Mouse (Mus musculus) spleen, postnatal 14 days (tissue): Measurements from ENCODE around the gene Wdr4.
"Not testable (repeated sequence)": the region's sequence is repeated elsewhere in the genome, so short reads cannot be mapped to it uniquely, and the experiment has no call there.

Experiments used
- DNase-seq, 2 experiments: peaks; one replicate each; pipeline ENCODE4 v3.0.0; 2021 to 2022; ENCODE audit warnings: low spot score in 2 of 2

The Wdr4 gene

DNA sequence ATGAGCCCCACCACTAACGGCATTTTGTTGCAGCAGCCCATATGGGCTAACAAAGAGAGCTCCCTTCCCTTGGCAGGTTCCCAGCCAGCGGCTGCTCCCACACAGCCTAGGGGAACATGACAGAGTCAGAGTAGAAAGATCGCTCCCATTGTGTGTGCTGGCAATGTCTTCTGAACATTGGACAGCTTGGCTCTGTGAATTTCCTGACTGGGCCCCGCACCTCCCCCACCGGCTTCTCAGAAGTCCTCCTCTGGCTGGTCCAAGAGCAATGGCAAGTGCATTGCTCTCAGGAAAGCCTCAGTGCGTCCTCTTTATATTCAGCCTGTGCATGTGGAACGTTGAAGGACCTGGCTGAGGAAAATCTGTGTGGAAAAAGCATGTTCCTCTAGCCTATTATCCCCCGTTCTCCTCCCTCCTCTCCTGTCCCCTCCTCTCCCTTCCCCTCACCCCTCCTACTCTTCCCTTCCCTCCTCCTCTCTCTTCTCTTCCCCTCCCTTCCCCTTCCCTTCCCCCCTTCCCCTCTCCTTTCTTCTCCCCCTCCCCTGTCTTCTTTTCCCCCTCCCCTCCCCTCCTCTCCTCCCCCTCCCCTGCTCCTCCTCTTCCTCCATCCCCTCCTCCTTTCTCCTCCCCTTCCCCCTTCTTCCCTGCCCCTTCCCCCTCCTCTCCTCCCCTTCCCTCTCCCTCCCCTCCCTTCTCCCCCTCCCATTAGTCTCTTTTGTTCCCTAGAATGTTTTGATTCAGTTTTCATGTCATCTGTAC is 16.3 kb upstream of the Wdr4 start:
- DNase-seq: no peak

DNA sequence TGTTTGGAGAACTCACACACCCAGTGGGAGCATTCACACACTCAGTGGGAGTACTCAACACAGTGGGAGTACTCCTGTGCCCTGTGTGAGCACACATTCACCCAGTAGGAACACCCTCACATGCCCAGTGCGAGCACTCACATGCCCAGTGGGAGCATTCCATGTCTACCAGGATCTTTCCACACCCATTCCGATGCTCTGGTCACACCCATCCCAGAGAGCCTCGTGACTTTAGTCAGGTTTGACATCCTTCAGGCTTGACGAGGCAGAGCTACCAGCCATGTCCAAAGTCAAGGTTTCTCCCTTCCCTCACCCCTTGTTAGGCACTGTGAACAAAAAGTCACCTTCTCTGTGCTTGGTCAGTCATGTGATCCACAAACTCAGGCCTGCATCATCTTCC is 15.6 kb upstream of the Wdr4 start:
- no peak for DNase-seq

DNA sequence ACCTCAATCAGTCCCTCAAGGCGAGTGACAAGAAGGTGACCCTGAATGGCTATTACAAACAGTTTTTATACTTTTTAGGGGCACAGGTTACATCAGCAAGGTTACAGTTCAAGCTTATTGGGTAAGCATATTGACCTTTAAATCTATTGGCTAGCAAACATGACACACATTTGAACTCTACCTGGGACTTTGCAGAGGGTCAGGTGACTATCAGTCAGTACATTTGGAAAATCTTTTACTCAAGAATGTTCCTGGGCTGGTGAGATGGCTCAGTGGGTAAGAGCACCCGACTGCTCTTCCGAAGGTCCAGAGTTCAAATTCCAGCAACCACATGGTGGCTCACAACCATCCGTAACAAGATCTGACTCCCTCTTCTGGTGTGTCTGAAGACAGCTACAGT is 12.6 kb upstream of the Wdr4 start:
- not testable (repeated sequence) for DNase-seq

DNA sequence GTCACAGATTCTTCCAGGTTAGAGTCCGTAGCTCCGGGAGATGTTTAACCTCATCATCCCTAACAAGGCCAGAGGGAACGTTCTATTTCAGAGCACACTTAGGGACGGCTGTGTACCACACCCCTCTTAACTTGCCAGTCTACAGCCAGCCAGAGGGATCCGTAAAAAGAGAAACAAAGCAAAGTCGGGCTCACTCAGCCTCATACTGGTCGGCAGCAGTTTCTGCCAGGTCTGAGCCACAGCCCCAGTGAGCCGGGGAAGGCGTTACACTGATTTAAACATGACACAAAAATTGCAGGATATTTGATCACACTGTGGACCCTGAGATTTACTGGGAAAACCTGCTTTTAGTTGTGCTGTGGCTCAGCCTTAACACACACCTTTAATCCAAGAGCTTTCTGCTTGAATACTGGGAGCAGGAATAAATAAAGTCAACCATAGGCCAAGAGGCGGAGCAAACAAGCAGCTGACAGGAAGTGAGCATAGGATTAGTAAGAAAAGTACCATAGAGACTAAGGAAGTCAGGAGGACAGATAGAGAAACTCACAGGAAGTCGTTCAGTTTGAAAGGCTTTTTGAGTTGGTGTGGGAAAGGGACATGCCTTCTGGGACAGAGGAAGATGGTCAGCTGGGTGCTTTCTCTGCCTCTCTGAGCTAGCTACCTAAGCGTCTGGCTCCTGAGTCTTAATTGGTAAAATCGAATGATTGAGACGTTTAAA is 11.8 kb upstream of the Wdr4 start:
- DNase-seq: no peak

DNA sequence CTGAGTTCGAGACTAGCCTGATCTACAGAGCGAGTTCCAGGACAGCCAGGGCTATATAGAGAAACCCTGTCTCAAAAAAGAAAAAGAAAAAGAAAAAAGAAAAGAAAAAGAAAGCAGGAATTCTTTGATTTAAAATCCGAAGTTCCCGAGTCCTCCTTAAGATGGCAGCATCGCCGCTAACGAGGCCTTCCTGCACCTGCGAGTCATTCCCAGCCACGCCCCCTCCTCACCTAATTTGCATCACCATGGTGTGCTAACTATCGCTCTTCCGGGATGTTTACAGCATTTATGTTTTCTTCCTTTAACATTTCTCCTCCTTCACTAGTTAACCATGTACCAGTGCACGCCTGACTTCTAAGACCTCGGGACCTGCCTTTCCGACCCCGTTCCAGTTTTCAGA is 9.5 kb upstream of the Wdr4 start:
- DNase-seq: no peak

DNA sequence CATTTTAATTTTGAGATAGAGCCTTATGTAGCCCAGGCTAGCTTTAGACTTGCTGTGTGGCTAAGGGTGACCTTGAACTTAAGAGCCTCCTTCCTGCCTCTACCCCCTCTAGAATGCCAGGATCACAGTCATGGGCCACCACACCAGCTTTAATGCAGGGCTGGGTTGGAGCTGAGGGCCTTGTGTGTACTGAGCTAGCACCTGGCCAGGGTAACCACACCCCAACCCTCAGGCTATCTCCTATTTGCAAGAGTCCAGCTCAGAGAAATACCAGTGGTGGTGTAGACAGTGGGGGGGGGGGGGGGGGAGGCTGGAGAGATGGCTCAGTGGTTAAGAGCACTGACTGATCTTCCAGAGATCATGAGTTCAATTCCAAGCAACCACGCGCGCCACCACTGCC is 6.0 kb upstream of the Wdr4 start:
- no peak for DNase-seq

DNA sequence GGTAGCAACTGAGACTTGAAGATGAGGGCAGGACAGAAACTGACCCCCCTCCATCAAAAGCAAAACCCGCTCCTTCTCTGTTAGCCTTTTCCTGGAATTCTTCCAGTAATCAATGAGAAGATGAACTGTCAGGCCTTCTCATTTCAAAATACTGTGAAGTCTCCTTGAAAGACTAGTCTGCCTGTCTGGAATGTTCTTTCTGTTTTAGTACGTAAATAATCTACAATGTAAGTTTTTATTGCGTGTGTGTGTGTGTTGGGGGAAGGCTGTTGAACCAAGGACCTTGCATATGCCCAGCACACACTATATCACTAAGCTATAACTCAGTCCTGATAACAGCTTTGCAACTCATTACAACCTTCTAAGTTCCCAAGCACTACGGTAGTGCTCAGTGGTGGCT is 5.3 kb upstream of the Wdr4 start:
- no peak for DNase-seq

DNA sequence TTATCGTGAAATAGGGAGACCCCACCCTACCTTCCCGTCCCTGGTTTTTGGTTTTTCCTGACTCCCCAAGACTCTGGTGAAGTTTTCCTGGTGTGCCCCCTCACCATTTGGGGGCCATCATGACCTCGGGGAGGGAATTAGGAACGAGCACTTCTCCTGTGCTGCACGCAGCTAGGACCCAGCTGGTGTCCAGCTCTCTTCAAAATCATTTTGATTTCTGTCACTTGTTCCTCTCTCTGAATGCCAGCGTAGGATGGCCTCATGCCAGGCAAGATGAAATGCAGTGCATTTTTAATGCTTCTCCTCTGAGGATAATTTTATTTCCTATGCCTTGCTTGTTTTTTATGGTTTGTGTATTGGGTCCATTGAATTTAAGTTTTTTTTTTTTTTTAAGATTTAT is 2.2 kb upstream of the Wdr4 start:
- DNase-seq: no peak

DNA sequence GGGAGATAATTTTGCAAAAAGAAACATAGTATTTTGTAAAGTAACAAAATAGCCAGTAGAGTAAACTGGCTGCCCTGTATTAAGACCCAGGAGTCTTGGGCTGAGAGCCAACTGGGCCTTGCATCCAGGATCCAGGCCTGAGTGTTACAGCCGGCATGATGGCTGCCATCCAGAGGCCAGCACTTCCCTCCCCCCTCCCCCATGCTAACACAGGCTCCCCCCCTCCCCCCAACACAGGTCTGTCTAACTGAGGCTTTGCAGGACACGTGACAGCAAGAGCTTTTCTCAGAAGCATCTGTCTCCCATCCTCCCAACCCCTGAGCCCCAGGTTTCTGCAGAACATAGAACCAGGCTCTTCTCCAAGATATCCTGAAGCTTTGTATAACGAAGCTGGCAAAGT is 1.1 kb upstream of the Wdr4 start:
- no peak for DNase-seq

DNA sequence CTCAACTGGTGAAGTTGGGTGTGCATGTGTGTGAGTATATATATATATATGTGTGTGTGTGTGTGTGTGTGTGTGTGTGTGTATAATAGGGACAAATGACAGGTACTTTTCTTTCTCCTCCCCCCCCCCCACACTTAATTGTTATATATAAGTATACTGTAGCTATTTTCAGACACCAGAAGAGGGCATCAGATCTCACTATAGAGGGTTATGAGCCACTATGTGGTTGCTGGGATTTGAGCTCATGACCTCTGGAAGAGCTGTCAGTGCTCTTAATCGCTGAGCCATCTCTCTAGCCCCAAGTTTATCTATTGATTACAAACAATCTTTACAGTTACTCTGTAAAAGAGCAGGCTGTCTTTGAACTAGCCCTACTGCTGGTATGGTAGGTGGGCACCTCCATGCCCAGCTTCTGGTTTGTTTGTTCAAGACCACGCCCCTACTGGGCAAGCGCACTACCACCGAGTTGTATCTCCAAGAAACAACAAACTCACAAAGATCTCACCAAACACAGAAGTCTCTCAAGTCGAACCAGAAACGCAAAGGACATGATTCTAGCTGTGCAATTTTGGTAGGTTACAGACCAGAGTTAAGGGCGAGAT is 335 bp downstream of the Wdr4 start:
- no peak for DNase-seq

DNA sequence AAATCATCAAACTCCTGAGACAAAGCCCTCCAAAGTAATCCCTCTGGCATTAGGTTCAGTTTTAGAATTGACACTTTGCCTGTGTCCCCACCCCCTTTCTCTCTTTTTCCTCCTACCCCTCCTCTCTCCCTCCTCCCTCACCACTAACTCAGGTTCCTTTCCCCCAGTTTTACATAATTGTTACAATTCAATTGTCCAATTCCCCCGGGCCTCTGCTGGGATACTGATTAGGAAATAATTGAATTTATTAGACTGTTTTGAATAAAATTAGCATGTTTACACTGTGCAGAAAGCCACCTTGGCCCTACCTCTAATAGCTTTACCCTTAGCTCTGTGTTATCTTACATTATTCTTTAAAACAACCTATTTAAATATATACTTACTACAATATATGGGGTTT is 5.1 kb downstream of the Wdr4 start:
- DNase-seq: no peak

DNA sequence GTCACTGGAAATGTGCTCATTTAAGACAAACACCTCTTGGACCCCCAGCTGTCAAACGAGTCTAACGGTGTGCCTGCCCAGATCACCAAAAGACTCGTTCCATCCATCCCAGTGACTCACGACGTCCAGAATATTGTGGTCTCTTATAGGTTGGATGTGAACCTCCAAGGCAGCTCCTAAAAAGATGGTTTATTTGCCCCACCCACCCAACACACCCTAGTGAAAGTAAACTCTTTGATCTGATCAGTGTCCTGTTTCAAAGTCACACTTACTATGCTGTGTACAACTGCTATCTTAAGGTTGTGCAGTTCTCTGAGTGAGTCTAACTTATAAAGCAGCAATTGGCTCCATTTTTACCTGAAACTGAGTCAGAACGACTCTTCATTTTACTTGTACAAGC is 7.2 kb downstream of the Wdr4 start:
- DNase-seq: no peak

DNA sequence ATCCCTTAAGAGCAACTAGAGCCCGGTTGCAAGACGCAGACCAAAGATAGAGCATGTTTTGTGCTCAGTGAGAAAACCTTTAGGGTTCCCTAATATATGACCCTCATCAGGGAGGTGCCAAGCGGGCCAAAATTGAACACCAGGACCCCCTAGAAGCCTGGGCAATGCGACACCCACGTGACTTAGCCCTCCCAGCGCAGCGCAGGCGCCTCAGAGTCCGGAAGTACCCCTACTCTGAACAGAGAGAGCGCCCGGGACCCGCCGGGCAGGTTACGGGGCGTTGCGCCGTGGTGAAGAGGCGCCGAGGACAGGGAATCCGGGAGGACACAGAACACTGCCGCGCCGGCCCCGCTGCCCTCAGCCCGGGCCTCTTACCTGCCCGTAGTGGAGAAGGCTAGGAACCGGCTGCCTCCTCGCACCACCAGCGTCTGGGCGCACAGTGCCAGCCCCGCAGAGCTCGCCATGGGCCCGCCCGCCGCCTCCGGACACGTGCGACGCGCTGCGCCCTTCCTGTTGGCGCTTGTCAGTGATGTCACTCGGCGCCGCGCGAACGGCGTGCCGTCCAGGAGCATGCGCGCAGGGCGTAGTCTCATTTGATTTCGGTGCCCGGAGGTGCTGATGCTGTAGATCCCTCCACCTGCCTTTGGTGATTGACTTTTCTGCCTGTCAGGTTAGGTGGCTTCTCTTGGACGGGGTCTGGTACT is 7.8 kb downstream of the Wdr4 start:
- DNase-seq: peak; percentile 59 to 79

DNA sequence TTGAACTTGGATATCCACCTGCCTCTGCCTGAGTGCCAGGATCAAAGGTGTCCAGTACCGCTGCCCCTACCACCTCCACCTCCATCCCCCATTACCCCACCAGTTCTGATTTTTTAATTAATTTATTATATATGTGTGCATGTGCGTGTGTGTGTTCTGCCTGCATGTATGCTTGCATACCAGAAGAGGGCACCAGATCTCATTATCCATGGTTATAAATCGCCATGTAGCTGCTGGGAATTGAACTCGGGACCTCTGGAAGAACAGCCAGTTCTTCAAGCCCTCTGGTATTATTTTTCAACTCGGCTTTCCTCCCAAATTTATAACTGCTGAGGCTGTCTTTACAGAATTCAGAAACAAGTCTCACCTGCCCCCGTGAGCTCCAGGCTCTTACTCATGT is 8.8 kb downstream of the Wdr4 start:
- DNase-seq: no peak

DNA sequence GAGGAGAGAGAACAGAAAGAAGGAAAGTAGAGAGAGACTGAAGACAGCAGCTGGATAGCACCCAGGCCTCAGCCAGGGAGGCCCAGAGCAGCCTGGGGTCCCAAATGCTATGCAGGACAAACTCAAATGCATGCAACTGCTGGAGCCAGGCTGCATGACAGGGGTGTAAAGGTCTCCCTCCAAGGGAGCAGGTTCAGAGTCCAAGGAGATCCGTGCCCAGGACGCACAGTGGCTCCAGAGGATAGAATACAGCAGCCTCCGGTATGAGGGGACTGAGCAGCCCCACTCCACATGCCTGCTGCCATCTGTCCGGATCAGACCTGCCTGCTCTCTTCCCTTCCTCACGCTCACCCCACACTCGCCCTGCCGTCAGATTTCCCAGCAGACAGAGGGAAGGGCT is 13.5 kb downstream of the Wdr4 start:
- no peak for DNase-seq

DNA sequence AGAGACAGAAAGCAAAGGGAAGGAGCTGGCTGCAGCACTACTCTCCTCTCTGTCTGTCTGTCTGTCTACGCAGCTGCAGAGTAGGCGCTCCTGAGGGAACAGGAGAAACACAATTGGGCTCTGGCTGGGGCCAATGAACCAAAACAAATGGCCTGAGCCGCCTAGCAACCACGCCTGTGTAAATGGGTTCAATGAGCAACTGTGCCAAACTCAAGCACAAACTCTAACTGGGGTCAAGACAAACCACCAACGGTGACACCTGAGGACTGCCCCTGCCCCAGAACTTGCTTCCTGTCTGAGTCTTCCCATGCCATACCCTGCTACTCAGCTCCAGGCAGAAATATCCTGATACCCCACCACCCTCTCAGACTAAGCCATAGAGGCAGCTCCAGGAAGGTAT is 14.8 kb downstream of the Wdr4 start:
- no peak for DNase-seq

DNA sequence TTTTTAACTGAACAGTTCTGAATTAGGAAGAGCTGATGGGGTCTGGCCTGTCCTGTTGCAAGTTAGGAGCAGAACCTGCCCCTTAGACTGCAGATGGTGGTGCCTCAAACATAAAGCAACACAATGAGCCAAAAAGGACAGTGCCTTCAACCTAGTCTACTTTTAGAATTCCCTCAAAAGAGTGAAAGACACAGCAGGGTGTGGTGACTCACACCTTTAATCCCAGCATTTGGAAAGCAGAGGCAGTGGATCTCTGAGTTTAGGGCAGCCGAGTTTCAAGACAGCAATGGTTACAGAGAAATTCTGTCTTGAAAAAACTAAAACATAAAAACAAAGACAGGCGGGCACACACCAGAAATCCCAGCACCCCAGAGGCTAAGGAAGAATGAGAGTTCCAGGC is 15.8 kb downstream of the Wdr4 start:
- no peak for DNase-seq

DNA sequence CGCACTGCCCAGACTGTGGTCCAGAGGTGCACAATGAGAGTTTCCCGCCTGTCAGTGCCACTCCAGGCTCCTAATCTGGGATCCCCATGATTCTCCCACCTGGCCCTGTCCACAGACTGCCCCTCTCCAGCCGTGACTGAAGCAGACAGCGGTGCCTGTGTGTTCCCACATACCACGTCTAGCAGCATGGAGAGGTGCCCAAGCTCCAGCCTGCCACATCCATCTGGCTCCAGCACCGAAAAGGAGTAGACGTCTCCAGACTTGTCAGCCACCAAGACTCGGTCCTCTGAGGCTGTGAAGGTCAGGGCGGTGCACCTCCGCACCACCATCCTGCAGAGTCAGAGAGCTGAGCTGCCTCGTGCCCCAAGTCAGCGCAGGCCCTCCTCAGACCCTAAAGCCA is 16.4 kb downstream of the Wdr4 start:
- no peak for DNase-seq

DNA sequence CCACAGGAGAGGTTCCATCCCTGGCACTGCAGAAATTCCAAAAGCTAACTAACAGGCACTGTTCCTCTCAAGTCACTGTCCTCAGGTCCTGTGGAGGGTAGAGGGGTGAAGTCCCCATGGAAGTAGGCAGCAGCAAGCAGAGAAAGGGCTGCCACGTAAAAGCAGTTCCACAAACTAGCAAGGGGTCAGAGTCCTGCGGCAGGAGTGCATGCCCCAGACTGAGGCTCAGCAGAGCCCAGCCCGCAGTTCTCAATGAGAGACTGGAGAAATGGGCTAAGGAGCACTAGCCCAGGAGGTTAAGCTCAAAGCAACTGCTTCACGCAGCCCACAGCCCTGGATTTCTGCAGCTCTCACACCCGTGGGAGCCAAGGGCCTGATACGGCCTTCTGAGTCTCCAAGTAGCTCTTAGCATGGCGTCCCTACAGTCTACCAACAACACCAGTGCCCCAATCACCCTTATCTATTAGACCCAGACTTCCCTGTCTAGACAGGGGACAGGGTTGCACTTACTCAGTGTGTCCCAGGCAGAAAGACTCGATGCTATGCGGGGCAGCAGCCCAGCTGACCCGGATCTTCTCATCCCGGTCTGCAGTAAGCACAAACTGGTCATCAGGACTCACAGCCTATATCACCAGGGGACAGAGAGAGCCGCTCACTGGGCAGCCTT is 17.4 kb downstream of the Wdr4 start:
- DNase-seq: no peak

DNA sequence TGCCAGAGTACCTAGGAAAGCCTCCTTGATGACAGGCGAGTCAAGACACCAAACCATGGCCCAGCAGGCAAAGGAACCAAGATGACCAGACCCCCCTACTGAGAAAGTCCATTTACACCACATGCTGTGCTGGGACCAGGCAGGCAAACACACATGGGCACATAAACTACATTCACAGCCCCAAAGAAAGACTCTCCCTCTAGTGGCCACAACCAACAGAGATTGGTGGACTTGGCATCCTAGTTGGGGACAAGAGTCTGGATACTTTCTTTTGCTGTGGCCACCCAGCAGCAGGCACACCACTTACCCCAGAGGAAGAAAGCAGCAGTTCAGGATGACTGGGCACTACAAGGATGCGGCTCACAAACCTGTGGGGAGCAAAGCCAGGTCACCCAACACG is 18.9 kb downstream of the Wdr4 start:
- DNase-seq: no peak

DNA sequence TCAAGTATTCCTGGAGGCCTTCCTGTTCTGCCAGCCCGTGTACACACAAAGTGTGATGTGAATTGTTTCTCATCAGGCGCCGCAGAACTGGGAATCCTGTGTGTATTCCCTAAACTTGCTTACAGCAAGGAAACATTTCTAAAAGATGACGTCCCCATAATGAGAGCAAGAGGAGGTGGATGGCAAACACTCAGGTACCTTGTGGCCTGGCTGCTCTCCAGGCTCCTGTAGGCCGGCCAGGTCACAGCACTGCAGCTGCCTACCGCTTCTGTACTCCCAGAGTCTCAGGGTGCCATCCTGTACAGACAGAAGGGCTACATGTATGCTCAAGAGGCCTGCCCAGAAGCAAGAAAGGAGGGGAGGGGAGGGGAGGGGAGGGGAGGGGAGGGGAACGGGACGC is 19.4 kb downstream of the Wdr4 start:
- DNase-seq: no peak

DNA sequence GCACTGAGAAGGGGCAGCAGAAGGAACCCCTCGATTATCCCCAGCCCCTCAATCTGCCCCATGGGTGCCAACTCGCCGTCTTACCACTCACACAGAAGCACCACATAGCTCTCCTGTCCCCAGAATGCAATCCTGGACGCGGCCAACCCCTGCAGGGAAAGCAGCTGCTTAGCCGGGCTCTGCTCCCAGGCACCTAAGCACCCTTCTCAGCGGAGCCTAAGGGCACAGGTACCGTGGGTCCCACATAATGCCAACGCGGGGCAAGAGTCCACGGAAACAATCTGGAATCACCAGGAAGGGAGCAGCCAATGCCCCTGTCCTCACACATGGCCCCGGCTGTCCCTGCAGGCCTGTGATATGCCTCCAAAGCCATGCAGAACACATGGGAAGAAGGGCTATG is 20.1 kb downstream of the Wdr4 start:
- no peak for DNase-seq
